Mouse (Mus musculus) lung, adult 2 months (tissue): ENCODE measurements at regions not wholly inside any gene's neighbourhood (a gene's known extent, or its start where the extent isn't known, plus 50 kb on each side); places are given as distances from the start of the nearest gene placed in this dataset.

Experiments used
- CTCF ChIP-seq: fragments of 200-500 bp; IDR thresholded peaks from 2 replicates; pipeline ENCODE4 v1.5.1; 2011; ENCODE audit warnings: mild to moderate bottlenecking, low read length, control low read depth; ENCODE audit not compliant: insufficient read depth
- POLR2A ChIP-seq: fragments of 200-500 bp; IDR thresholded peaks from 2 replicates; pipeline ENCODE4 v1.6.1; 2011; ENCODE audit warnings: low read depth, mild to moderate bottlenecking, control low read depth, low read length, borderline replicate concordance; ENCODE audit errors: extremely low read depth

- no peak for TF ChIP-seq POLR2A
- no peak for TF ChIP-seq CTCF
Measured at GRCm38 (mm10) chr6:95256303-95256702, 65.6 kb upstream of the Gm10234 start.
